Mouse (Mus musculus) stomach, postnatal 0 days (tissue): Measurements from ENCODE around the gene Ugt2a1. TPM values are rescaled to one million over a fixed set of nuclear protein-coding genes. Genes with fewer than 3 reads are reported as not detected.

ENCODE experiments used
- polyA plus RNA-seq: library from polyadenylated mRNA; unstranded; fragments of >200 nt; fragmentation: Nextera tagmentation; extraction: Ambion mirVana; gene quantifications from 2 replicates; pipeline ENCODE4 v1.2.1, GENCODE M21; 2015

Ugt2a1 gene
- polyA plus RNA-seq, 1 experiment from 2014 or later: not detected

Other genes with a start within 250 kb of the Ugt2a1 start
- not detected in 2 replicates for gene Ugt2b37, start 236.1 kb downstream of the Ugt2a1 start, polyA plus RNA-seq
- 0.55 and 0.96 TPM in 2 replicates for gene Ugt2a3, start 153.7 kb downstream of the Ugt2a1 start, polyA plus RNA-seq
- not detected in 2 replicates for gene Ugt2b38, start 66.7 kb downstream of the Ugt2a1 start, polyA plus RNA-seq
- not detected in 2 replicates for gene Ugt2a2, start 8.6 kb downstream of the Ugt2a1 start, polyA plus RNA-seq
- not detected in 2 replicates for gene Gm43638, start 4.1 kb downstream of the Ugt2a1 start, polyA plus RNA-seq
- gene Sult1b1, start 47.3 kb upstream of the Ugt2a1 start, polyA plus RNA-seq: 79.4 and 79.9 TPM in 2 replicates
- 42.1 and 44.3 TPM in 2 replicates for gene Sult1d1, start 78.2 kb upstream of the Ugt2a1 start, polyA plus RNA-seq
- 0.10 and 0.16 TPM in 2 replicates for gene Sult1e1, start 100.7 kb upstream of the Ugt2a1 start, polyA plus RNA-seq
- 0.56 and 1.4 TPM in 2 replicates for gene Csn1s1, start 175.3 kb upstream of the Ugt2a1 start, polyA plus RNA-seq
- 3.3 and 8.9 TPM in 2 replicates for gene Csn2, start 208.8 kb upstream of the Ugt2a1 start, polyA plus RNA-seq